Mouse (Mus musculus) lung, postnatal 0 days (tissue): ENCODE results near the gene Nrxn3. TPM values are rescaled to one million over a fixed set of nuclear protein-coding genes. Genes with fewer than 3 reads are reported as not detected.

Experiments
- ATAC-seq: fragments of 200-750 bp; cut with Nextera tagmentation; 2 replicates; pipeline ENCODE4 v1.8.0; 2017; ENCODE audit warnings: moderate library complexity
- DNase-seq: peaks from one replicate; pipeline ENCODE4 v3.0.0-alpha.2; 2016; ENCODE audit warnings: low spot score
- H3K27ac ChIP-seq: fragments of 300-500 bp; sonication (generic); 2 replicates; pipeline ENCODE4 v1.5.1; 2014; ENCODE audit warnings: antibody characterized with exemption, mild to moderate bottlenecking, low read length, mixed read lengths
- H3K27me3 ChIP-seq: fragments of 300-500 bp; sonication (generic); replicated peaks from 2 replicates; pipeline ENCODE4 v1.6.1; 2014; ENCODE audit warnings: low read length, mixed read lengths; ENCODE audit not compliant: insufficient read depth
- H3K36me3 ChIP-seq: fragments of 300-500 bp; sonication (generic); 2 replicates; pipeline ENCODE4 v1.6.1; 2014; ENCODE audit warnings: low read length, mixed read lengths; ENCODE audit not compliant: insufficient read depth
- H3K4me1 ChIP-seq: fragments of 300-500 bp; sonication (generic); 2 replicates; pipeline ENCODE4 v1.6.1; 2014; ENCODE audit warnings: antibody characterized with exemption, low read depth, low read length, mixed read lengths; ENCODE audit not compliant: insufficient read depth
- H3K4me2 ChIP-seq: fragments of 300-500 bp; sonication (generic); replicated peaks from 2 replicates; pipeline ENCODE4 v1.6.1; 2014; ENCODE audit warnings: low read depth, mild to moderate bottlenecking, low read length, moderate library complexity, mixed read lengths
- H3K4me3 ChIP-seq: fragments of 300-500 bp; sonication (generic); 2 replicates; pipeline ENCODE4 v1.5.1; 2014; ENCODE audit warnings: low read depth, low read length
- H3K9ac ChIP-seq: fragments of 300-500 bp; sonication (generic); replicated peaks from 2 replicates; pipeline ENCODE4 v1.6.1; 2014; ENCODE audit warnings: low read depth, mild to moderate bottlenecking
- H3K9me3 ChIP-seq: fragments of 300-500 bp; sonication (generic); 2 replicates; pipeline ENCODE4 v1.6.1; 2016; ENCODE audit warnings: low read length, mixed read lengths
- CTCF ChIP-seq: IDR thresholded peaks from 2 replicates; pipeline ENCODE4 v1.5.1; 2016; ENCODE audit warnings: antibody characterized with exemption, mild to moderate bottlenecking
- EP300 ChIP-seq: IDR thresholded peaks from 2 replicates; pipeline ENCODE4 v1.6.1; 2016; ENCODE audit warnings: antibody characterized with exemption, mild to moderate bottlenecking, control low read depth
- WGBS: fragments of 180-500 bp; shearing (Covaris S2); extraction: QIAGEN DNeasy Blood & Tissue Kit; methylation state at CpG from one replicate; pipeline ENCODE4 v1.1.7; 2014; 5-methylcytosine and 5-hydroxymethylcytosine counted together
- polyA plus RNA-seq: library from polyadenylated mRNA; unstranded; fragments of >200 nt; fragmentation: Nextera tagmentation; extraction: Ambion mirVana; gene quantifications from 2 replicates; pipeline ENCODE4 v1.2.1, GENCODE M21; 2015

Nrxn3 gene
- polyA plus RNA-seq, 1 experiment from 2014 or later: 2.1 TPM

DNA sequence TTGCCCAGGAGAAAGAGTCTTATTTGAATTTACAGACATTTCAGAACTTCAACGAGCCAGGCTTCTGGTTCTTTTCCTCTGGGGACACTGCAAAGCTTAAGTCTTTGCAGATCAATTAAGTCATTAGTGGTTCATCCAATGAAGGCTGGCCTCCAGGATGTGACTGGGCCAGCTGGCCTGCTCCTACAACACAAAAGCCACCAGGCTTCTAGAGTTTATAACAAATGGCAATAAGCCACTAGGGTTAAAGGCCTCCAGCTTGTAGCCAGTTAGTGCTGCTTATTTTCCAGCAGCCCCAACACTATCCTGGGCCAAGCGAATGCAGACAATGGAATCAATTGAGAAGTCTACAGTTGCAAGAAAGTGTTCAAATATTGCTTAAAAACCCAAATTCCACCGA is 1304.3 kb downstream of the Nrxn3 start:
- no peak overlapping the region for H3K4me2 ChIP-seq
- ATAC-seq: no peak
- no peak for DNase-seq
- no peaks in the 10 kb centered on the region for H3K4me1 ChIP-seq
- H3K9me3 ChIP-seq: no peaks in the 10 kb centered on the region
- no peak overlapping the region for H3K4me3 ChIP-seq
- WGBS: 57% methylated on average over 3 of the region's 3 CpGs
- no peak overlapping the region for H3K27ac ChIP-seq
- H3K36me3 ChIP-seq: no peaks in the 10 kb centered on the region
- TF ChIP-seq CTCF (no peak), EP300 (no peak)
- H3K9ac ChIP-seq: no peak overlapping the region
- no peaks in the 10 kb centered on the region for H3K27me3 ChIP-seq

DNA sequence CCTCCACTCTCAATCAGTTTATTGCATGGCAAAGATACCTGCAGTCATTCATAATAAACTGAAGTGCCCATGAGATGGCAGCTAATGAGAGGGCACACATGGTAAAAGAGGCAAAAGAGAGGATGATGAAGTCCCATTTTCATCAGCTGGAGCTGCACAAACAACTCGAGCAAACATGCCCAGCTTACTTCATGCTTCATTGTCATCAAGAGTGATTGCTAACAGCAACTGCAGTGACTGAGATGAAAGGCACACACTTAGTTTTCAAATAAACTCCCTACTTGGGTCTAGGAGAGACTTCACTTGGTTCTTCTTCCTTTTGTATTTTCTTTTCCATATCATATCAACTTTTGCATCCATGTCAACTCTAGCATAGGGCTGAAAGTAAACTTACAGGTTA is 1318.4 kb downstream of the Nrxn3 start:
- no peaks in the 10 kb centered on the region for H3K9me3 ChIP-seq
- no peak overlapping the region for H3K4me2 ChIP-seq
- no peaks in the 10 kb centered on the region for H3K4me1 ChIP-seq
- DNase-seq: no peak
- TF ChIP-seq CTCF (no peak), EP300 (no peak)
- no peaks in the 10 kb centered on the region for H3K27me3 ChIP-seq
- no peaks in the 10 kb centered on the region for H3K36me3 ChIP-seq
- no peak overlapping the region for H3K27ac ChIP-seq
- ATAC-seq: no peak
- no peak overlapping the region for H3K9ac ChIP-seq
- H3K4me3 ChIP-seq: no peak overlapping the region
- 50% methylated on average over 1 of the region's 1 CpGs for whole genome bisulfite sequencing

GRCm38 (mm10) chr12:90056256-90056655 is 1333.6 kb downstream of the Nrxn3 start:
- Histone ChIP-seq H3K36me3 (no peaks in the 10 kb centered on the region), H3K4me1 (no peaks in the 10 kb centered on the region), H3K4me3 (no peak overlapping the region), H3K27ac (no peak overlapping the region), H3K27me3 (no peaks in the 10 kb centered on the region), H3K9me3 (no peaks in the 10 kb centered on the region), H3K9ac (no peak overlapping the region), H3K4me2 (no peak overlapping the region)
- ATAC-seq (no peak), DNase-seq (no peak)
- TF ChIP-seq EP300 (no peak), CTCF (no peak)
- 71% methylated on average over 5 of the region's 5 CpGs for WGBS

DNA sequence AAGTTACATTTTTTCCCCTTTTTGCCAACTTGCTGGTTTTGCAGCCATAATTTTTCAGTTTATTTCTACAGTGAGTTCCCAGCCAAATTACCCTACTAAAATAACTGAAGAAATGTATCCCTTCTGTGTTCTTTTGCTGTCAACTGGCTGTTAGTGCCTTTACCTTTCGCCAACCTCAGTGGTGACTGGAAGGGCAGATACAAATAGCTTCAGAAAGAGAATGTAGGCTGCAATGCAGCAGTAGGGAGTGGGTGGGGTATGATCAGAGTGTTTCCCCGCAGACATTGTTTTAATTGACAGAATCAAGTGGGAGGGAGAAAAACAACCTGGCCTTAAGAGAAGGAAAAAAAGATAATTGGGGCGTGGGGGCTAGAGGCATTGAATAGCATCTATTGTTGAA is 1337.1 kb downstream of the Nrxn3 start:
- 76% methylated on average over 3 of the region's 3 CpGs for WGBS
- no peak for DNase-seq
- H3K9me3 ChIP-seq: no peaks in the 10 kb centered on the region

DNA sequence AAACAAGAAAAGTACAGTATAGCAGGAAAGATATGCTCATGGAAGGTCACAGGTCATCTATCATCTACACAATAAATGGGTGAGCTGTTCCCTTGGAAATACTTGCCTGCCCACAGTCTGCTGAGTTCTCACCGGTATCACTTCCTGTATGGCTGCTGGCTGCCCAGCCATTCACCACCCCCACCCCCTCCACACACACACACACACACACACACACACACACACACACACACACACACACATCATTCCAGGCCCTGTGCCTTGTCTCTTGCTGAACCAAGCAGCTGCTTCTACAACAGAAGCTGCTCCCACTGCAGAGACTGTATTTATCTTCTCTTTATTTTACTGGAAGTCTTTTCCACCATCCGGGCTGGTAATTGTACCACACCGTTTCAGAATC is 1338.6 kb downstream of the Nrxn3 start:
- ATAC-seq (no peak), DNase-seq (no peak)
- WGBS: 30% methylated on average over 3 of the region's 3 CpGs
- H3K27me3 ChIP-seq: no peaks in the 10 kb centered on the region
- no peak overlapping the region for H3K4me3 ChIP-seq
- H3K36me3 ChIP-seq: no peaks in the 10 kb centered on the region
- H3K9ac ChIP-seq: no peak overlapping the region
- TF ChIP-seq EP300: no peak
- TF ChIP-seq CTCF: no peak
- H3K4me2 ChIP-seq: no peak overlapping the region
- H3K9me3 ChIP-seq: no peaks in the 10 kb centered on the region
- no peaks in the 10 kb centered on the region for H3K4me1 ChIP-seq
- no peak overlapping the region for H3K27ac ChIP-seq

More for the DNA sequence above, 1337.1 kb downstream of the Nrxn3 start:
- ATAC-seq: no peak
- H3K27ac ChIP-seq: no peak overlapping the region
- TF ChIP-seq CTCF (no peak), EP300 (no peak)
- no peaks in the 10 kb centered on the region for H3K27me3 ChIP-seq
- no peak overlapping the region for H3K4me2 ChIP-seq
- H3K4me3 ChIP-seq: no peak overlapping the region
- no peaks in the 10 kb centered on the region for H3K36me3 ChIP-seq
- no peak overlapping the region for H3K9ac ChIP-seq
- H3K4me1 ChIP-seq: no peaks in the 10 kb centered on the region

GRCm38 (mm10) chr12:90062219-90062618 is 1339.5 kb downstream of the Nrxn3 start:
- WGBS: 70% methylated on average over 5 of the region's 5 CpGs
- Histone ChIP-seq H3K9ac (no peak overlapping the region), H3K27me3 (no peaks in the 10 kb centered on the region), H3K4me3 (no peak overlapping the region), H3K4me1 (no peaks in the 10 kb centered on the region), H3K27ac (no peak overlapping the region), H3K4me2 (no peak overlapping the region), H3K36me3 (no peaks in the 10 kb centered on the region), H3K9me3 (no peaks in the 10 kb centered on the region)
- DNase-seq (no peak), ATAC-seq (no peak)
- TF ChIP-seq EP300 (no peak), CTCF (no peak)

GRCm38 (mm10) chr12:90063443-90063842 is 1340.8 kb downstream of the Nrxn3 start:
- ATAC-seq: no peak

More at GRCm38 (mm10) chr12:90063443-90063842, 1340.8 kb downstream of the Nrxn3 start:
- Histone ChIP-seq H3K4me3 (no peak overlapping the region), H3K4me2 (no peak overlapping the region), H3K36me3 (no peaks in the 10 kb centered on the region), H3K27ac (no peak overlapping the region), H3K4me1 (no peaks in the 10 kb centered on the region), H3K27me3 (no peaks in the 10 kb centered on the region), H3K9me3 (no peaks in the 10 kb centered on the region), H3K9ac (no peak overlapping the region)
- WGBS: 91% methylated on average over 2 of the region's 2 CpGs
- TF ChIP-seq EP300: no peak
- TF ChIP-seq CTCF: no peak
- no peak for DNase-seq
